Mouse (Mus musculus) megakaryocyte, adult 5-6 weeks (primary cell): Measurements from ENCODE around the gene Dynlrb2. TPM values are rescaled to one million over a fixed set of nuclear protein-coding genes. Genes with fewer than 3 reads are reported as not detected.

Source experiments
- ATAC-seq: 2 replicates; pipeline ENCODE4 v1.8.0; 2016; ENCODE audit warnings: mild to moderate bottlenecking, inconsistent platforms; ENCODE audit not compliant: poor library complexity, severe bottlenecking
- total RNA-seq, 2 experiments: library from RNA; stranded (forward) in 1 of 2; stranded (reverse) in 1 of 2; fragments of 153-499, 151-499 nt in 1 of 2; fragments of 221-1000, 200-1000 nt in 1 of 2; gene quantifications; 2 replicates each; pipeline versions ENCODE4 v1.2.3 to v1.2.4; 2015 to 2017

Gene Dynlrb2
- total RNA-seq, 2 experiments from 2014 or later: not detected

DNA sequence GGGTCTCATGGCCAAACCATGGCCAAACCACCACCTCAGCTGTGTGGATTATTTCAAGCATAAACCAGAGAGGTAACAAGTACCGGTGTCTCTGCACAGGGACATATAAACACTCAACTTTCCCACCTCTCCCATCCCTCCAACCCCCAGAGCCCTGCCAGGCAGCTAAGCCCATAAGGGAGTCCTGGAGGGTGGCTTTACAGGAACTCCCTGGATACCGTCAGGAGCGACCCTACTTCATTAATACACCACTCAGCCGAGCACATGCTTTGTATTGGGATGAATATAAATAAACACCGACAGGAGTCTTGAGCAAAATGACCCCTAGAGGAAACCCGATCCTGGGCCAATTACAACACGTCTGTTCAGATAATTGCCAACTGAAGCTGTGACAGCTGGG lies 34.0 kb downstream of the Dynlrb2 start:
- no peak for ATAC-seq

DNA sequence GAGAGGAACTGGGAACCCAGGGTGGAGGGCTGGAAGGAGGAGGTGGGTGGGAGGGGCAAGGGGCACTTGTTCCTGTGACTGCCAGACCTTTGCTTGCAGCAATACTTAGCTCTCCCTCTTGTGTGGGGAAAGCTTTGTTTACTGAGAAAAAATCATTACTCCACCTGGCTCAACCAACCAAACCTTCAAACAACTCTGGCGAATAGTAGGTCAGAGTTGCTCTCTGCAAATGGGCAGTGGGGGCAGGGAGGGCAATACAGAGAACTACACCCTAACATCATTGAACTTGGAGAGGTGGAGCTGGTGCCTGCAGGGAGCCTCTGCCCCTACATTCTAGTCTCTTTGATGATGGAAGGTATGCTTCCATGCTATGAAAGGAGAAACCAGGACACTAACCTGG lies 35.4 kb downstream of the Dynlrb2 start:
- ATAC-seq: 0 out of 2 replicates have a peak, but pooled peaks have one; percentile 33

DNA sequence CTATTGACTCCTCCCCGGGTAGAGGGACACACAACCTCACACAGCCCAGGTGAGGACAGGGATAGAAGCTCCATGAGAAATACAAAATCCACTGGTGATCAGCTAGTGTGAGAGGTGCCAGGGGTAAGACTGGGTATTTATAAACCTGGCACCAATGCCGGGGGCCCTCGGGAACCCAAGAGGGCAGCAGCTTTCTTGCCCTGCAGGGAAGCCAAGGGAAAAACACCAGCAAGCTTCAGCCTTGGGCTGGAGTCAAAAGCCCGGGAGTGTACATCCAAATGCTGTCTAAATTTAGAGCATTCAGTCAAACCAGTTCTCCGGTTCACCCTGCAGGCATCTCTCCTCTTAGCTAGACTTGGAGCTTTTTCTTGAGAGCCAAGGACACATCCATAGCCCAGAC lies 38.1 kb downstream of the Dynlrb2 start:
- ATAC-seq: no peak

DNA sequence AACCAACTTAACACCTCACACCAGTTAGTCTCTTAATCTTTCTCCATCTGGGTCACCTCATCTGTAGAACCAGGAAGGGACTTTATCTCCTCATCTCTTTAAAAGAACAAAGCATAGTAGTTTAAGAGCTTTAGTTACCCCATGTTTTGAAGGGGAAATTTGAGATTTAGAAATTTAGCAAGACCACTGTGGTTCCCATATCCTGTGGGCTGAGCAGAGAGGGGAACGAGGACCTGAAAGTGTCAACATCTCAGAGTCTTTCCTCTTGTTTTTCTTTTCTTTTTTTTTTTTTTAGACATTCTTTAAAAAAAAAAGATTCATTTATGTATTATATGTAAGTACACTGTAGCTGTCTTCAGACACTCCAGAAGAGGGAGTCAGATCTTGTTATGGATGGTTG lies 38.6 kb downstream of the Dynlrb2 start:
- ATAC-seq: peak; percentile 58

DNA sequence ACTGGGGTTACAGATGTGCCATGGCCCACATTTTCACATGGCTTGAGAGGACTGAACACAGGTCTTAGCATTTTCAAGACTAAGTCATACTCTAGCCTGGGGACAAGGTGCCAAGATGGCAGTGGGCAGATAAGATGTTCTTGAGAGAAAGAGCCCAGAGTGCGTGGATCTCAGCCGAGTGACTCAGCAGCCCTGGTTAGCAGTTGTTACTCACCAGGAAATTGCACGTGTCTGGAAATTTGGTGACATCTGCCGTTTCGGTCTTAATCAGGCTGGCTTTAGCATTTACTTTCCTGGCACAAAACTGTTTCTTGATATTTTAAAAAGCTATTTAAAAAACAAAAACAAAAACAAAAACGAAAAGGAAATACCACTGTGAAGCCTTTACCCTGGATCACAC lies 47.5 kb downstream of the Dynlrb2 start:
- ATAC-seq: peak; percentile 80

DNA sequence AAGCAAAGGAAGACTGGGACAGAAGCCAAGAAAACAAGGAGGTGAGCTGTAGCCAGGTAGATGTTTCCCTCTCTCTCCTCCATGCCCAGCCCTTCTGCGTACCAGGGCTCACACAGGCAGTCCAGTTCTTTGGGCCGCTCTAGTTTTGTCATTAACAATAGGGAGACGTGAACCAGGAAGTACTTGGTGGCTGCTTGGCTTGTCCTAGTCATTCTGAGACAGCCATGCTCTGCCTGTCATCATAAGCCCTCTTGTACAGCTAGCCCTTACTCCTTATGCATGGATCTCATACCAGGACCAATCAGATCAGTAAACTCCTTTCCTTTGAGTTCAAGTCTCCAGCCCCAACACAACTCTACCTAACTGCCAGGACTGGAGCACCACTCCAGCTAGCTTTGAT lies 48.0 kb downstream of the Dynlrb2 start:
- 0 out of 2 replicates have a peak, but pooled peaks have one; percentile 23 for ATAC-seq

Other genes with a start within 250 kb of the Dynlrb2 start
- 3.7 and 3.8 TPM in 2 replicates for gene Cdyl2, start 228.0 kb downstream of the Dynlrb2 start, total RNA-seq (2015)
- gene Cdyl2, start 228.0 kb downstream of the Dynlrb2 start, total RNA-seq (2017): 7.8 and 11.2 TPM in 2 replicates